Mouse (Mus musculus): ENCODE results near the gene Dnaic2. TPM values are rescaled to one million over a fixed set of nuclear protein-coding genes. Genes with fewer than 3 reads are reported as not detected.
A peak's percentile ranks its signal among the peaks of the same experiment; 100 is the strongest.

Gene Dnaic2
- polyA plus RNA-seq, 1 experiment from 2014 or later = 3.1 TPM

DNA sequence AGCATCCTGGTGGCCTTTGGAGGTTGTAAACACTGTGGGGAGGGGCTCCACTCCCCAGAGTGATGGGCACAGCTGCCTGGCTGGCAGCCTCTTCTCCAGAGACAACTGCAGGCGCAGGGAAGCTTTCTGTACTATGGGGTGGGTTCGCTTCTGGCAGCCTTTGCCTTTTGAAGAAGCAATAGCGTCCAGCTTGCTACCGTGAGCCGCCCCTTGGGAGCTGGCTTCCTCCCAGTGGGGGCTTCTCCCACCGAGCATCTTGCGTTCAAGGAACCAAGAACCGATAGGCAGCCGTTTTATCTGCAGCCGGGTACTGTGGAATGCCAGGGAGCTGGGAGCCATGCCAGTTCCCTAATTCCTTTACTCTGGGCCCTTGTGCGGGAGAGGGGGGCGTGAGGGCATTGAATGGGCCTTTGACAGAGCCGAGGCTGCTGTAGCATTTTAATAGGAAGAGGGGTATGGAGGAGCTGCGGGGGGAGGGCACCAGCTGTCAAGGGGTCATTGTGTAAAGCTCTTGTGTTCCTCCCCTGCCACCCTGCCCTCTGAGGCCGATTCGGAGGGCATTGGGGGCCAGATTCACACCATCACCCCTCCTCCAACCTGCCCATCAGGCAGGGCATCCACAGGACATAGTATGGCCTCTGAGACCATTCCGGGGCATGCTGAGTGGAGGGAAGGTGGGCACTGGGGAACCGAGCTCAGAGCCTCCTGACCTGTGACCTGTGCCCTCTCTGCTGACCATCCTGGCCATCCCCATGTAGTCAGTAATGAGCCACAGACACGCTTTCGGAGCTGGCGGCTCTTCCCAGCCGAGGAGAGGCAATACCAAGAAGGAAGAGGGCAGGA, 22.9 kb upstream of the Dnaic2 start:
- 29% methylated on average over 22 of the region's 22 CpGs for WGBS
- peak overlapping the region; percentile 64 for H3K27ac ChIP-seq (replicated peaks)
- H3K4me1 ChIP-seq (replicated peaks) = peaks cover 19% of the 10 kb centered on the region
- no peaks in the 10 kb centered on the region for H3K27me3 ChIP-seq
- H3K9ac ChIP-seq = no peak overlapping the region
- no peak overlapping the region for H3K4me3 ChIP-seq
- H3K9me3 ChIP-seq = no peaks in the 10 kb centered on the region
- H3K4me2 ChIP-seq = peak overlapping the region; percentile 19; the same call in 1 of the 2 replicates
- H3K36me3 ChIP-seq = no peaks in the 10 kb centered on the region
- ATAC-seq (ENCODE audit: low FRiP score, low read depth) = peak; percentile 92

DNA sequence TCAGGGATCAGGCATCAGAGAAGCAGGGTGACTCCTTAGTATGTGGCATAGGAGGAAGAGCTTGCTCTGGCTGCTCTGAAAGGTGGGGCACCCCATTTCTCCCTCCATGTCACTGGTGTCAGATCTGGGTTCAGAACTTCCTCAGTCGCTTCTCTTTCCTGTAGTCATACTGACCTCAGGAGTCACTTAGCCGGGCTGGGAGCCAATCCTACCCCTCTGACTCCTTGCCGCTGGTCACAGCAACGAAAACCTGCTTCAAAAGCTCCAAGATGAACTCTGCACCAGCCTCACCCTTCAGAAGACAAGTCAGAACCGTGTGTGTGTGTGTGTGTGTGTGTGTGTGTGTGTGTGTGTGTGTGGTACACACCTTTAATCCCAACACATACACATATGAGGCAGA, 20.9 kb upstream of the Dnaic2 start:
- ATAC-seq (ENCODE audit: low FRiP score, low read depth) = no peak
- Histone ChIP-seq H3K27ac (replicated peaks) (no peak overlapping the region), H3K36me3 (no peaks in the 10 kb centered on the region), H3K4me3 (no peak overlapping the region), H3K27me3 (no peaks in the 10 kb centered on the region), H3K4me1 (replicated peaks) (peaks cover 19% of the 10 kb centered on the region), H3K9ac (no peak overlapping the region), H3K9me3 (no peaks in the 10 kb centered on the region), H3K4me2 (no peak overlapping the region)
- WGBS = 88% methylated on average over 5 of the region's 5 CpGs

DNA sequence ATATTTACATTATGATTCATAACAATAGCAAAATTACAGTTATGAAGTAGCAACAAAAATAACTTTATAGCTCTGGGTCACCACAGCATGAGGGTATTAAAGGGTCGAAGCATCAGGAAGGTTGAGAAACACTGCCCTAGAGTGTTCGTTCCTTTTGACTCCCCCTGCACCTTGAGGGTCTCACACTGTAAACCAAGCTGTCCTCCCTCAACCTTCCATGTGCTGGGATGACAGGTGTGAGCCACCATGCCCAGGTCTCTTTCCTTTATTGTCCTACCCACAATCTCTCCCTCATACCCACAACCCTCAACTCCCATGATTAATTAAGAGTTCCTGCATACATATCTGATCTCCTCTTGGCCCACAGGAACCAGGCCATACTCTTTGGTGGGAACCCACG, 15.8 kb upstream of the Dnaic2 start:
- H3K36me3 ChIP-seq = no peaks in the 10 kb centered on the region
- H3K27ac ChIP-seq (replicated peaks) = no peak overlapping the region
- H3K9ac ChIP-seq = no peak overlapping the region
- H3K4me1 ChIP-seq (replicated peaks) = peaks cover 8% of the 10 kb centered on the region; the same call in 1 of the 2 replicates
- H3K4me3 ChIP-seq = no peak overlapping the region
- no peak overlapping the region for H3K4me2 ChIP-seq
- H3K9me3 ChIP-seq = no peaks in the 10 kb centered on the region
- H3K27me3 ChIP-seq = no peaks in the 10 kb centered on the region
- no peak for ATAC-seq (ENCODE audit: low FRiP score, low read depth)
- 81% methylated on average over 3 of the region's 3 CpGs for WGBS

DNA sequence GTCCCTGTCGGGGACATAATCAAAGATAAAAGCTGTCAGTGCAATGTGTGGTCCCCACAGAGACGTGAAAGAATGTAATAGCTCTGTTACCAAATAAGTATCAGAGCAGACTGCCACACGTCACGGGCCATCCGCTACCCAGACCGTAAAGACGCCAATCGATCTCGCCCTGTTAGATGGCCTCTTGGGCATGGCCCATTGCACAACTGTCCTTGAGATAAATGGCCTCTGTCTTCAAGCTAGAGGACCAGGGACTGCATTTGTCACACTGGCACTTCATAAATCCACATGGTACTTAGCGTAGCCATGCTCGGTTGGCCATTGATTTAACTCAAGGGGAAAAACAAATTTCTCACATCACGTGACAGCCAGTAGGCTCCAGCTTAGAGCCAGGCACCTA, 15.3 kb upstream of the Dnaic2 start:
- peak; percentile 63; the same call in 1 of the 2 replicates for ATAC-seq (ENCODE audit: low FRiP score, low read depth)
- Histone ChIP-seq H3K36me3 (no peaks in the 10 kb centered on the region), H3K27ac (replicated peaks) (no peak overlapping the region), H3K9ac (no peak overlapping the region), H3K27me3 (no peaks in the 10 kb centered on the region), H3K9me3 (no peaks in the 10 kb centered on the region), H3K4me2 (no peak overlapping the region), H3K4me3 (no peak overlapping the region), H3K4me1 (replicated peaks) (peaks cover 8% of the 10 kb centered on the region; the same call in 1 of the 2 replicates)
- WGBS = 57% methylated on average over 12 of the region's 12 CpGs

DNA sequence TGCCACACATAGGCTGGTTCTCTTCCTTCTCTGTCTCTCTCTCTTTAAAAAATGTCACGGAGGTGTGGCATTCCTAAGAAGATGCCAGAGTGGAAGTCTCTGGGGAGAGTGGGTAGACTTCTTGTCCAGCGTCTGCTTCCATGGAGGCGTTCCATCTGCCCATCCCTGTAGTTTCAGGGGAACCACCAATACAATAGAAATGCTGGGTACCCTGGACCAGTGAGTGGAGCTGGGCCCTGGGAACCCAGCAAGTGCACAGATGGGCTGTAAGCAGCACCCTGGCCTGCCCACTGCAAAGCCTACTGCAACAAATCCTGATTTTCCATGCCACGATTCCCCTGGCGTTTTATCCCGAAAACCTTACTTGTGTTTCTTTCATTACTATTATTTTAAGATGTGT, 12.7 kb upstream of the Dnaic2 start:
- Histone ChIP-seq H3K4me2 (no peak overlapping the region), H3K27ac (replicated peaks) (no peak overlapping the region), H3K9ac (no peak overlapping the region), H3K36me3 (no peaks in the 10 kb centered on the region), H3K4me1 (replicated peaks) (peaks cover 8% of the 10 kb centered on the region; the same call in 1 of the 2 replicates), H3K9me3 (no peaks in the 10 kb centered on the region), H3K27me3 (no peaks in the 10 kb centered on the region), H3K4me3 (no peak overlapping the region)
- 84% methylated on average over 6 of the region's 6 CpGs for WGBS
- ATAC-seq (ENCODE audit: low FRiP score, low read depth) = no peak

DNA sequence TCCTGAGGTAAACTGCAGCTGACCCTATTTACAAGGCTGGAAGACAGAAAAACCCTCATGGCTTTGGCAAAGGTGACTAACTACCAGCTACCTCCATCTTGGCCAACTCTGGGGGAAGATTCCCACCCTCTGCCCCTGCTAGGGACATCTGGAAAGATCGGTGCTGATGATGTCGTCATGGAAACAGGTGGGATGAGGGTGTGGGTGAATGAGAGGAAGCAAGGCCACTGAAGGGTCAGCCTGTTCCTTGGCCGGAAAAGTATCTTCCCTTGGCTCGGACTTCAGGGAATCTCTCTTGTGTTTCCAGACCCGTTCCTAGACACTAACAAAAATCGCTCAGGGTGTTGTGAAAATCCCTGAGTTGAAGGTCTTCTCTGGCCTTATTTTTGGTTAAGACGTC, 11.7 kb upstream of the Dnaic2 start:
- Histone ChIP-seq H3K36me3 (no peaks in the 10 kb centered on the region), H3K4me1 (replicated peaks) (peaks cover 8% of the 10 kb centered on the region; the same call in 1 of the 2 replicates), H3K27ac (replicated peaks) (no peak overlapping the region), H3K9me3 (no peaks in the 10 kb centered on the region), H3K4me3 (no peak overlapping the region), H3K9ac (no peak overlapping the region), H3K27me3 (no peaks in the 10 kb centered on the region), H3K4me2 (no peak overlapping the region)
- WGBS = 61% methylated on average over 7 of the region's 7 CpGs
- no peak for ATAC-seq (ENCODE audit: low FRiP score, low read depth)

DNA sequence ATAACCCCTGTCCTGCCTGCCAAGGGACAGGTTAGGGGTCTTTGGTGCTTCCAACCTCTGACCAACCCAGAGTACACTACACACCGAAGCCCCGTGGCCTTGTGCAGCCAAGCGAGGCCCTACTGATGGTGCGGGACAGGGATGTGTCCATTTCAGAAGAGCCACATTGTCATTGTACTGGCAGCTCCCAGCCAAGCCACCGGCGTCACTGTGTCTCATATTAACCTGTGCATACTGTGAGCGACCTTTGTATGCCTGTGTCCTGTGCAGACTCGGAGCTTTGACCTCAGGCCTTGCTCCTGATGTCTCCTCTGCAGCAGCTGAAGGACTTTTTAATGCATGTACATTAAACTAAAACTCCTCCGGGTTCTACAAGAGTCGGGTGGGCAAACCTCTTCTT, 6.7 kb upstream of the Dnaic2 start:
- H3K9me3 ChIP-seq = no peaks in the 10 kb centered on the region
- 0 out of 2 replicates have a peak, but pooled peaks cover under 1% of the 10 kb centered on the region for H3K4me1 ChIP-seq (replicated peaks)
- no peak overlapping the region for H3K9ac ChIP-seq
- H3K36me3 ChIP-seq = no peaks in the 10 kb centered on the region
- H3K27ac ChIP-seq (replicated peaks) = no peak overlapping the region
- no peak for ATAC-seq (ENCODE audit: low FRiP score, low read depth)
- WGBS = 90% methylated on average over 10 of the region's 10 CpGs
- no peak overlapping the region for H3K4me3 ChIP-seq
- H3K4me2 ChIP-seq = no peak overlapping the region
- H3K27me3 ChIP-seq = no peaks in the 10 kb centered on the region

DNA sequence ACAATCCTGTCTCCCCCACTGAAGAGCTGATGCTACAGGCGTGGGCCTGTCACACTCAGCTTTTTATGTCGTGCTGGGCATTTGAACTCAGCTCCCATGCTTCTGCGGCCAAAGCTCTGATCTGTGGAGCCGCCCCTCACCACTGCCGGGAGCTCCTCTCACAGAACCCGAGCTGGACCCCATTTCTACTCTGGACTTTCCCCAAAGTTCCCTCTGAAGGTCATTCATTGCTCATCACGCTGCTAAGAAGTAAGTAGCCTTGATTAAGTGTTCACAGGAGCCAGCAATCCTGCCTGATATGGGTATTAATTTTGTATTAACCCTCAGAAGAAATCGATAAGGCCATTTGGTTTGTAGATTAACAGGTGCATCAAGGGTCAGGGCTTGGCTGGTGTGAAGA, 4.8 kb upstream of the Dnaic2 start:
- 87% methylated on average over 8 of the region's 8 CpGs for WGBS
- Histone ChIP-seq H3K27me3 (no peaks in the 10 kb centered on the region), H3K4me1 (replicated peaks) (peaks cover 8% of the 10 kb centered on the region), H3K4me2 (no peak overlapping the region), H3K36me3 (no peaks in the 10 kb centered on the region), H3K9me3 (no peaks in the 10 kb centered on the region), H3K27ac (replicated peaks) (no peak overlapping the region), H3K4me3 (no peak overlapping the region), H3K9ac (no peak overlapping the region)
- ATAC-seq (ENCODE audit: low FRiP score, low read depth) = no peak

DNA sequence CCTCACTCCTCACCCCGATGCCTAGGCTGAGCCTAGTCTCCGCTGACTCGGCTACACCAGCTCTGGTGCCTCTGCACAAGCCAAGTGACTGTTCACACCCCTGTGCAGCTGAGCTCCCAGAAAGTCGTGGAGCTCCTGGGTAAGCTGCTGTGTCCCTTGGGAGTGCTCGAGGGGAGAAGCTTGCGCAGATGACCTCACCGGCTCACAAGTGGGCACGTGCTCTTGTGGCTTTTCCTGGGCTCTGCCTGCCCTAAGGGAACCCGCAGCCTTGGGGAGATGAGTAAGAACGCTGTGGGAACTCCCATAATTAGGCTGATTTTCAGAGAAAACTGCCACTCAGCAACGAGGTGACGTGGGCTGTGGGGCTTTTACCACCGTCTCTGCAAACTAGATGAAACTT, 4.2 kb upstream of the Dnaic2 start:
- ATAC-seq (ENCODE audit: low FRiP score, low read depth) = no peak
- no peak overlapping the region for H3K9ac ChIP-seq
- no peaks in the 10 kb centered on the region for H3K9me3 ChIP-seq
- no peak overlapping the region for H3K27ac ChIP-seq (replicated peaks)
- H3K4me3 ChIP-seq = no peak overlapping the region
- H3K4me2 ChIP-seq = no peak overlapping the region
- 77% methylated on average over 13 of the region's 13 CpGs for WGBS
- H3K27me3 ChIP-seq = no peaks in the 10 kb centered on the region
- H3K36me3 ChIP-seq = no peaks in the 10 kb centered on the region
- H3K4me1 ChIP-seq (replicated peaks) = peaks cover 14% of the 10 kb centered on the region

DNA sequence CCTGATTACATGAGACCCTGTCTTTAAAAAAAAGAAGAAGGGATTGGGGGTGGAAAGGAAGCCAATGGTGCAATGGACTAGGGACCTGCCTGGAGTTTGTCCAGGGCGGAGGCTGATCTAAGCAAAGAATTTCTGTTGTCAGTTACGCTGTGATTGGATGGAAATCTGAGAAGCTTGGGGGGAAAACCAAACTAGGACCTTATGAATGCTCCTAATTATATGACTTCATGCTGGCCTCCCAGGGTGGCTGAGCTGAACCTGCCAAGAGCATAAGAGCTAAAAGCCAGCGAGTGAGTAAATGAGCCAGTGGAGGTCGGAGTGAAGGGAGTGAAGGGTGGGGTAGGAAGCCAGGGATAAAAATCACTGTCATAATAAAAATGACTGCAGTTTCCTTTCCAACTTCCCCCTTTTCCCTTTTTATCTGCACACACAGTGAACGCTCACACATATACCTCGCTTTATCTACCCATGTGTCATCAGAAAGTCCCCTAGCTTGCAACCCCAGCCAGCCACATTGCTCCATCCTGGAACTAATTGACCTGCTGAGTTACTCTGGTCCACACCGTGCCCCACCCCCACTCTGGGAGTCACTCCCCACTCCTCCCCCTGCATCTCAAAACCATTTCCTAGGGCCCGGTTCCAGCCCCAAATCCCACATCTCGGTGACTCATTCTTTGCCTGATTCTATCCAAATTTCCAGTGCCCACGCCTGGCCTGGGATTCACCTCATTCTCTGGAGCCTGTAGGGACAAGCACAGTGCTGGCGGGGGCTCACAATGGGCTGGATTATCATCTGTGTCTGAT, 2.2 kb upstream of the Dnaic2 start:
- no peak for ATAC-seq (ENCODE audit: low FRiP score, low read depth)
- Histone ChIP-seq H3K4me3 (no peak overlapping the region), H3K4me2 (no peak overlapping the region), H3K4me1 (replicated peaks) (peaks cover 29% of the 10 kb centered on the region), H3K27me3 (no peaks in the 10 kb centered on the region), H3K9ac (no peak overlapping the region), H3K36me3 (no peaks in the 10 kb centered on the region), H3K27ac (replicated peaks) (no peak overlapping the region), H3K9me3 (no peaks in the 10 kb centered on the region)
- WGBS = 62% methylated on average over 11 of the region's 11 CpGs

DNA sequence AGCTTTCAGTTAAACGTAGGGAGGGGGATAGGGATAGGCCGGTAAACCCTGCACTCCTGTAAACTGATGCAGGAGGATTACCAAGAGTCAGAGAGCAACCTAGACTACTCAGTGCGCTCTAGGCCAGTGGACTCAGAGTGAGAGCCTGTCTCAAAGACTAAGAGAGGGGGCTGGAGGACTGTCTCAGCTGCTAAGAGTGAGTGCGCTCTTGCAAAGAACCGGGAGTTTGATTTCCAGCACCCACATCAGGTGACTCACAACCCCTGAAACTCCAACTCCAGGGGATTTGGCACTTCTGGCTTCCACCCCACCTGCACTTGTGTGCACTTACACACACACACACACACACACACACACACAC, 598 bp downstream of the Dnaic2 start:
- Histone ChIP-seq H3K36me3 (no peaks in the 10 kb centered on the region), H3K9ac (peak overlapping the region; percentile 28; the same call in 1 of the 2 replicates), H3K4me3 (peak overlapping the region; percentile 39), H3K4me1 (replicated peaks) (peaks cover 29% of the 10 kb centered on the region), H3K9me3 (no peaks in the 10 kb centered on the region), H3K27ac (replicated peaks) (0 out of 2 replicates have a peak overlapping the region, but pooled peaks have one; percentile 30), H3K4me2 (peak overlapping the region; percentile 82), H3K27me3 (no peaks in the 10 kb centered on the region)
- WGBS = 34% methylated on average over 5 of the region's 5 CpGs
- ATAC-seq (ENCODE audit: low FRiP score, low read depth) = no peak

DNA sequence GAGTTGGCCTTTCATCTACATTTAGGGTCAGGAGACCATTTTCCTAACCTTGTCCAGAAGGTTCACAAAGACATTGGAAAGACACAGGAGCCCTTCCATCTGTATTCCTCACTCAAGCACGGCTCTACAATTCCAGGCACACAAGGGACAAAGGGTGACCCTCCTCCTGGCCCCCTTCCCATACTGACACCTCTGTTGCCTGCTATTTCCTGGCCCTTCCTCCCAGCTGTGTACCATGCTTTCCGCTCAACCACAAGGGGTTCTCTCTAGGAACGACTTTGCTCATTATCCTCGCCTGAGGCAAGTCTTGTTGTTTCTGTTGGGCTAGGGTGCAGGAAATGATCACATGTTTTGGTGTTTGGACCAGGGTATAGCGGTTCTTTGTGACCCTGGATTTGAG, 1.1 kb downstream of the Dnaic2 start:
- H3K4me1 ChIP-seq (replicated peaks) = peaks cover 29% of the 10 kb centered on the region
- no peak overlapping the region for H3K4me3 ChIP-seq
- no peak overlapping the region for H3K9ac ChIP-seq
- H3K4me2 ChIP-seq = no peak overlapping the region
- no peaks in the 10 kb centered on the region for H3K36me3 ChIP-seq
- 50% methylated on average over 5 of the region's 5 CpGs for WGBS
- H3K27me3 ChIP-seq = no peaks in the 10 kb centered on the region
- no peak for ATAC-seq (ENCODE audit: low FRiP score, low read depth)
- H3K9me3 ChIP-seq = no peaks in the 10 kb centered on the region
- H3K27ac ChIP-seq (replicated peaks) = no peak overlapping the region
